Mouse (Mus musculus) heart, postnatal 10 days (tissue): ENCODE measurements around the gene L3hypdh. TPM values are rescaled to one million over a fixed set of nuclear protein-coding genes. Genes with fewer than 3 reads are reported as not detected.

Source experiments
- DNase-seq, 2 experiments: peaks; one replicate each; pipeline ENCODE4 v3.0.0; 2021
- intact Hi-C: fragments of 180-260 bp; cut with DNase I; formaldehyde crosslinking; loops from one replicate; pipeline ENCODE4 v1.15.1; 2025
- total RNA-seq, 2 experiments: library from RNA; stranded (reverse); gene quantifications; 2 replicates each; pipeline ENCODE4 v1.2.3; 2021

Gene L3hypdh
- 10 to 100 TPM; 10.3 to 13.8 TPM for total RNA-seq

GRCm38 (mm10) chr12:72085329-72086165 is at the start of gene L3hypdh, which contains the start of gene Jkamp:
TSS of gene L3hypdh (minus strand) at chr12:72085439.
TSS of gene Jkamp (plus strand) at chr12:72085589.
- intact Hi-C loops = no loop called here
- DNase-seq = peak; percentile 100

GRCm38 (mm10) chr12:72129203-72129602 is 44.0 kb upstream of the L3hypdh start:
- DNase-seq = no peak
- intact Hi-C loops = no loop called here

- intact Hi-C loops = no loop called here
- no peak for DNase-seq
These were observed 30.6 kb upstream of the L3hypdh start for GRCm38 (mm10) chr12:72115686-72116345.

GRCm38 (mm10) chr12:72115126-72115525 is 29.9 kb upstream of the L3hypdh start:
- intact Hi-C loops = no loop called here
- DNase-seq = peak; percentile 24 to 40

- peak; percentile 80 to 84 for DNase-seq
- intact Hi-C loops = loop anchor here (1.0 to 10.0 kb wide), 5 partner anchors 93 to 870 kb away; partner anchors contain the start of gene Dhrs7
These were observed 19.5 kb upstream of the L3hypdh start for GRCm38 (mm10) chr12:72104525-72105281.

GRCm38 (mm10) chr12:72104027-72104426 is 18.8 kb upstream of the L3hypdh start:
- DNase-seq = no peak
- intact Hi-C loops = loop anchor here (1.0 to 10.0 kb wide), 5 partner anchors 93 to 871 kb away; partner anchors contain the start of gene Dhrs7

- intact Hi-C loops = loop anchor here (5.0 to 10.0 kb wide), 3 partner anchors 95 to 872 kb away; partner anchors contain the start of gene Dhrs7
- DNase-seq = no peak
These were observed 17.5 kb upstream of the L3hypdh start for GRCm38 (mm10) chr12:72102776-72103175.

- intact Hi-C loops = loop anchor here (10.0 kb wide), 1 partner anchor 418 kb away; no protein-coding TSS in a partner anchor
- no peak for DNase-seq
These were observed 11.7 kb upstream of the L3hypdh start for GRCm38 (mm10) chr12:72096966-72097365.

GRCm38 (mm10) chr12:72089802-72090201 is 4.6 kb upstream of the L3hypdh start:
- intact Hi-C loops = loop anchor here (10.0 kb wide), 1 partner anchor 425 kb away; no protein-coding TSS in a partner anchor

GRCm38 (mm10) chr12:72086166-72086825 is 1.1 kb upstream of the L3hypdh start:
- no peak for DNase-seq
- intact Hi-C loops = no loop called here

More at GRCm38 (mm10) chr12:72089802-72090201, 4.6 kb upstream of the L3hypdh start:
- no peak for DNase-seq

- intact Hi-C loops = no loop called here
- DNase-seq = no peak
These were observed 263 bp downstream of the L3hypdh start for GRCm38 (mm10) chr12:72085024-72085328.

- intact Hi-C loops = no loop called here
- no peak for DNase-seq
These were observed 797 bp downstream of the L3hypdh start for GRCm38 (mm10) chr12:72084261-72085023.

GRCm38 (mm10) chr12:72083265-72083664 is 2.0 kb downstream of the L3hypdh start:
- DNase-seq = no peak
- intact Hi-C loops = no loop called here

GRCm38 (mm10) chr12:72082370-72082769 is 2.9 kb downstream of the L3hypdh start:
- intact Hi-C loops = no loop called here
- DNase-seq = peak; percentile 7 to 23

- no peak for DNase-seq
- intact Hi-C loops = no loop called here
These were observed 3.3 kb downstream of the L3hypdh start for GRCm38 (mm10) chr12:72081961-72082360.

- intact Hi-C loops = no loop called here
- no peak for DNase-seq
These were observed 7.0 kb downstream of the L3hypdh start for GRCm38 (mm10) chr12:72078248-72078647.

GRCm38 (mm10) chr12:72070327-72071269 is 14.6 kb downstream of the L3hypdh start, which contains the start of gene Gpr135:
TSS of gene Gpr135 (minus strand) at chr12:72071125.
- intact Hi-C loops = no loop called here
- peak; percentile 88 to 89 for DNase-seq

GRCm38 (mm10) chr12:72069626-72070326 is 15.5 kb downstream of the L3hypdh start:
- intact Hi-C loops = no loop called here
- DNase-seq = no peak
